Mouse (Mus musculus): ENCODE measurements around the gene Scimp. TPM values are rescaled to one million over a fixed set of nuclear protein-coding genes. Genes with fewer than 3 reads are reported as not detected.
"Not testable (repeated sequence)": the region's sequence is repeated elsewhere in the genome, so short reads cannot be mapped to it uniquely, and the experiment has no call there.

Scimp gene
- polyA plus RNA-seq, 1 experiment from 2014 or later, result 0.25 TPM

GRCm38 (mm10) chr11:70790426-70790825 lies 22.0 kb downstream of the Scimp start:
- H3K4me3 ChIP-seq, result no peak overlapping the region
- H3K36me3 ChIP-seq, result no peaks in the 10 kb centered on the region
- no peaks in the 10 kb centered on the region for H3K9me3 ChIP-seq
- H3K27me3 ChIP-seq, result no peaks in the 10 kb centered on the region
- no peak overlapping the region for H3K9ac ChIP-seq
- no peak overlapping the region for H3K4me2 ChIP-seq
- no peak for ATAC-seq (ENCODE audit: insufficient number of reproducible peaks, insufficient read depth, low FRiP score, low TSS enrichment, low read depth)
- no peak overlapping the region for H3K27ac ChIP-seq
- H3K4me1 ChIP-seq, result no peaks in the 10 kb centered on the region
- WGBS, result 86% methylated on average over 2 of the region's 2 CpGs

DNA sequence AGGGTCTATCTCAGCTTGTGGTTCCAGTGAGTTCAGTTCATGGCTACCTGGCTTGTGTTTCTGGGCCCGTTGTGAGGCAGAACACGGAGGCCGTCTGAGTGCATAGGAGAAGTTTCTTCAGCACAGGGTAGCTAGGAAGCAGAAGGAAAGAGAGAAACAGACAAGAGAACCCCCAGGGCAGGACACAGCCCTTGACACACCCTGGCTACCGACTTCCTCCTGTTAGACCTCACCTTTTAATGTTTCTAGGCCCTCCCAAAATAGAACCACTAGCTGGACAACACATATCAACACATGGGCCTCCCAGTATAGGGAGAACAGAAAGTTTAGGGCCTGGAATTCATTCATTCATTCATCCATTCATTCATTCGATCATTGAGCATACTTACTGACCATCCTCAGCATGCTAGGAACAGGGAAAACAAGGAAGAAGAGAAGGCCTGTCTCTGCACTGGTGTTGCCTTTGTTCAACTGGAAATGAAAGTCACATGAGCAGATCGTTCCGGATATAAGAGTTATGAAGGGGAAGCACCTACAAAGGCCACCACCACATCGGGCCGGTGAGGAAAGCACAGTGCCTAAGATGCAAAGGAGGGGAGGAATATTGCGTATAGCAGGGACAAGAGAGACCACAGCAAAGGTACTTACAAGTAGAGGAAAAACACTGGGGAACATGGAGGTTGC lies 23.3 kb downstream of the Scimp start:
- WGBS, result 82% methylated on average over 10 of the region's 10 CpGs
- Histone ChIP-seq H3K4me1 (no peaks in the 10 kb centered on the region), H3K9me3 (no peaks in the 10 kb centered on the region), H3K9ac (no peak overlapping the region), H3K4me3 (no peak overlapping the region), H3K27ac (no peak overlapping the region), H3K36me3 (no peaks in the 10 kb centered on the region), H3K4me2 (no peak overlapping the region), H3K27me3 (no peaks in the 10 kb centered on the region)
- ATAC-seq (ENCODE audit: insufficient number of reproducible peaks, insufficient read depth, low FRiP score, low TSS enrichment, low read depth), result no peak

DNA sequence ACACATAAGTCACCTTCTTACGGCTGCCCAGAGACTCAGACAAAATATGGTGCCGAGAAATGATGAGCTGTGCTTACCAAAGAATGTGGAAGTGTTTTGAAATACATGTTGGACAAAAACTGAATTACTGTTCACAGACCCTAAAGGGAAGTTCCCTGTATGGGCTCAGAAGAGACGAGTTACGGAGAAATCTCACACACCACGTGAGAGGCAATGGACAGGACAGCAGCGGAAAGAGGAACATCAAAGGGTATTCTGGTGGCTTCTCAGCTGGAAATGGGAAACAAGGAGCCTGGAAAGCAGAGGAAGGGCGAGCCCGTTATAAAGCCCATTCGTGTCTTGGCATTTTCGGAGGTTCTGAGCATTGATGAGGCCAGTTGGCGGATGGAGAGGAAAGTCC lies 25.3 kb downstream of the Scimp start:
- Histone ChIP-seq H3K4me1 (no peaks in the 10 kb centered on the region), H3K4me3 (no peak overlapping the region), H3K36me3 (no peaks in the 10 kb centered on the region), H3K9ac (no peak overlapping the region), H3K4me2 (no peak overlapping the region), H3K9me3 (no peaks in the 10 kb centered on the region), H3K27me3 (no peaks in the 10 kb centered on the region), H3K27ac (no peak overlapping the region)
- no peak for ATAC-seq (ENCODE audit: insufficient number of reproducible peaks, insufficient read depth, low FRiP score, low TSS enrichment, low read depth)
- WGBS, result 68% methylated on average over 11 of the region's 11 CpGs

DNA sequence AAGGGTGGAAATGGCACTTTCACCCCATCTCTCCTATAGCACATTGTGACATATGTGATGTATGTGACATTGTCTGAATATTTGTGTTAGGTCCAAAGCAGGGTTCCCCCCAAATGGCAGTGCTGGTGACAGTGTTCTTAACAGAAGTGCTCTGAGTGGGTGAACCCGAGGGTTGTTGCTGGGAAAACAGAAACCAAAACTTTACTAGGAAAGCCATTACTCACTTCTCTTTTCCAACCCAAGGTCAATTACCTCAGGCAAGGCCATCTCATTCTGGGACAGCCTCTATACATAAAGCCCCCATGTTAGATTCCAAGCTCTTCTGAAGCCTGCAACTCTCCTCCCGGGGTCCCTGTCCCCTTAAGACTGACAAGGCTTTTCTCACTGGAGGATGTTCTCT lies 26.5 kb downstream of the Scimp start:
- no peaks in the 10 kb centered on the region for H3K27me3 ChIP-seq
- no peak overlapping the region for H3K9ac ChIP-seq
- H3K4me3 ChIP-seq, result no peak overlapping the region
- WGBS, result 66% methylated on average over 2 of the region's 2 CpGs
- ATAC-seq (ENCODE audit: insufficient number of reproducible peaks, insufficient read depth, low FRiP score, low TSS enrichment, low read depth), result no peak
- no peaks in the 10 kb centered on the region for H3K36me3 ChIP-seq
- no peaks in the 10 kb centered on the region for H3K9me3 ChIP-seq
- H3K4me1 ChIP-seq, result no peaks in the 10 kb centered on the region
- no peak overlapping the region for H3K4me2 ChIP-seq
- H3K27ac ChIP-seq, result no peak overlapping the region

DNA sequence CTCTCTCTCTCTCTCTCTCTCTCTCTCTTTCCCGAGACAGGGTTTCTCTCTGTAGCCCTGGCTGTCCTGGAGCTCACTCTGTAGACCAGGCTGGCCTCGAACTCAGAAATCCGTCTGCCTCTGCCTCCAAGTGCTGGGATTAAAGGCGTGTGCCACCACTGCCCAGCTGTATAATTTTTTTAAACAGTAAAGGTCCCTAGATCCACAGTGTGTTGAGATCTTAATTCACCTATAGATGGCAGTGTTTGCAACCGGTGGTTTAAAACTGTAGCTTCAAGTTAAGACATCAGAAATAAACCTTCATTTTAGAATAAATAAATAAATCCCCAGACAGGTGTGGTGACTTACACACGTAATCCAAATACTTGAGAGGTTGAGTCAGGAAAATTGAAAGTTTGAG lies 34.3 kb downstream of the Scimp start:
- H3K4me2 ChIP-seq, result not testable (repeated sequence)
- WGBS, result 22% methylated on average over 6 of the region's 6 CpGs

GRCm38 (mm10) chr11:70777634-70778033 lies 34.8 kb downstream of the Scimp start:
- Histone ChIP-seq H3K4me2 (no peak overlapping the region), H3K4me3 (no peak overlapping the region), H3K9me3 (no peaks in the 10 kb centered on the region), H3K27me3 (no peaks in the 10 kb centered on the region), H3K36me3 (peaks cover 17% of the 10 kb centered on the region), H3K27ac (no peak overlapping the region), H3K4me1 (0 out of 2 replicates have a peak, but pooled peaks cover 3% of the 10 kb centered on the region), H3K9ac (no peak overlapping the region)
- no peak for ATAC-seq (ENCODE audit: insufficient number of reproducible peaks, insufficient read depth, low FRiP score, low TSS enrichment, low read depth)
- WGBS, result 69% methylated on average over 6 of the region's 6 CpGs

More for the DNA sequence above, 34.3 kb downstream of the Scimp start:
- H3K4me1 ChIP-seq; H3K4me3 ChIP-seq; ATAC-seq (ENCODE audit: insufficient number of reproducible peaks, insufficient read depth, low FRiP score, low TSS enrichment, low read depth); H3K27me3 ChIP-seq; H3K27ac ChIP-seq; H3K9ac ChIP-seq; H3K9me3 ChIP-seq: not testable (repeated sequence)
- peaks cover 14% of the 10 kb centered on the region for H3K36me3 ChIP-seq

GRCm38 (mm10) chr11:70776830-70777571 lies 35.4 kb downstream of the Scimp start:
- Histone ChIP-seq H3K9me3 (no peaks in the 10 kb centered on the region), H3K9ac (no peak overlapping the region), H3K4me2 (0 out of 2 replicates have a peak overlapping the region, but pooled peaks have one; percentile 9), H3K27ac (no peak overlapping the region), H3K4me1 (0 out of 2 replicates have a peak, but pooled peaks cover 3% of the 10 kb centered on the region), H3K4me3 (no peak overlapping the region), H3K27me3 (no peaks in the 10 kb centered on the region), H3K36me3 (peaks cover 23% of the 10 kb centered on the region)
- ATAC-seq (ENCODE audit: insufficient number of reproducible peaks, insufficient read depth, low FRiP score, low TSS enrichment, low read depth), result peak; percentile 67; the same call in 1 of the 2 replicates
- WGBS, result 28% methylated on average over 17 of the region's 17 CpGs

- no peaks in the 10 kb centered on the region for H3K27me3 ChIP-seq
- WGBS, result 95% methylated on average over 3 of the region's 3 CpGs
- no peak overlapping the region for H3K4me2 ChIP-seq
- no peaks in the 10 kb centered on the region for H3K9me3 ChIP-seq
- H3K9ac ChIP-seq, result no peak overlapping the region
- H3K4me3 ChIP-seq, result no peak overlapping the region
- no peak overlapping the region for H3K27ac ChIP-seq
- peaks cover 43% of the 10 kb centered on the region for H3K36me3 ChIP-seq
- no peak for ATAC-seq (ENCODE audit: insufficient number of reproducible peaks, insufficient read depth, low FRiP score, low TSS enrichment, low read depth)
- no peaks in the 10 kb centered on the region for H3K4me1 ChIP-seq
These were observed 41.6 kb downstream of the Scimp start for GRCm38 (mm10) chr11:70770804-70771203.

DNA sequence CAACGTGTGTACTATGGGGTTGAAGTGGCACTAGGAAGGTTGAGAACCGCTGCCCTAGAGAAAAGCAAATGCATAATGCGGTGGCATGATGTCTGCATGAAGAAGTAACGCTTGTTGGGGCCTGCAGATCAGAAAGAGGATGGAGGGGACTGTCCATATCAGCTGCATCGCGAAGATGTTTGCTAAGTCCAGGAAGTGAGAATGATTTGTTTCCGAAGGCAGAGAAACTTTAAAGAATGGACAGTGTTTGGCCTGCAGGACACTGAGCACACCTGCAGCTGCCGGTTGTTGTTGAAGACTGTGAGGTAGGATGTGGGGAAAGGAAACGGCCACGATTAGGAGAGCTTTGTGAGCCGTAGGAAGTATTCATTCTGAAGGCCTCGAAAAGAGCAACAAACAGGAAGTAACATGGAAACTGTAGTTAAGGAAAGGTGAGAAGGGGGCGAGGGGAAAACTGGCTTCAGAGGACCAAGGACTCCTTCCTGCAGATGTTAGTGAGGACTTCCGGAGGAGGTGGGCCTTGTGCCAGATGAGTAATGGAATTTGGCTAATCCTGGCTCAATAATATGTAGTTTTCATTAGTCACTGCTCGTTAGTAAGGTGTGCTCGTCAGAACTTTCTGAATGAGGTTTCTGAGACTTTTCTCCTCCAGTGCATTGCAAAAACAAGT lies 46.5 kb downstream of the Scimp start:
- Histone ChIP-seq H3K4me1 (no peaks in the 10 kb centered on the region), H3K27me3 (no peaks in the 10 kb centered on the region), H3K36me3 (peaks cover 9% of the 10 kb centered on the region), H3K4me2 (no peak overlapping the region), H3K9me3 (no peaks in the 10 kb centered on the region), H3K9ac (no peak overlapping the region), H3K4me3 (no peak overlapping the region), H3K27ac (no peak overlapping the region)
- WGBS, result 79% methylated on average over 16 of the region's 16 CpGs
- no peak for ATAC-seq (ENCODE audit: insufficient number of reproducible peaks, insufficient read depth, low FRiP score, low TSS enrichment, low read depth)

DNA sequence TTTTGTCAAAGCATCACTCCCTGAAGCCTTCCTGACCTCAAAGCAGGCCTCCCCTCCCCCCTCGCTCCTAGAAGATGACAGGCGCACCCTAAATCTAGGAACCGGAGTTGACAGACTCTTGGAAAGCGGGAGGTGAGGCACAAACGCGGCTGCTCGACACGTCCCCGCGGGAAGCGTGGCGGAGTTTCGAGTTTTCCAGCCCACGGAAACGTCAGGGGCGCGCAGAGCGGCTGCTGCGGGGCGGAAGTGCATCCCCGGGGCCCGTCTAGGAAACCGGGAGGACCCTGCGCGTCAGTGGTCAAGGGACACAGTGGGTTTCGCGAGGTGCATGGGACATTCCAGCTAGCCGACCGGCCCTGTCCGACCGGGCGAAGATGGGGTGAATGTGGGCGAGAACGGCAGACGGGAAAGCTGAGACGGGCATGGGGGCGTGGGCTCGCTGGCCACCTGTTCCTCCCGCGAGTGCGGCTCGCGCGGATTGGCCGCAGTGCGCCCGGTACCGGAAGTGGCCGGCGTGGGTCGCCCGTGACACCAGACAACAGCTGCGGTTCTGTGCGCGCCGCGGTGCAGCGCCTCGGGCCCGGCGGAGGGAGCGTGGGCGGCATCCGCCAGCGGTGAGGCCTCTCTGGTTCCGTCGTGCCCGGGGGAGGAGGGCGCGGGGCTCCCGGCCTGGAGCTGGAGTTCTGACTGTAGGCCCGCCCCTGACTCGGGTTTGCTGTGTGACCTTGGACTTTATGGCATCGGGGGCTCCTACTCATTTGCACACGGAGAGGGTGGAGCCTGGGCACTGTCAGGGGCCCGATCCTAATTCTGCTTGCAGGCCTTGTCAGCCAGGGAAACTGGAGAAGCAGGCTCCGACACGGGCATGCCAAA lies 48.2 kb downstream of the Scimp start, which contains the start of gene Zfp3:
Gene Zfp3 (plus strand): TSS at position 274 of the 873 bp plus-strand sequence.
- Histone ChIP-seq H3K36me3 (peaks cover 9% of the 10 kb centered on the region), H3K9me3 (no peaks in the 10 kb centered on the region), H3K4me2 (peak within 1 kb of the TSS; percentile 78), H3K9ac (peak within 1 kb of the TSS; percentile 83), H3K4me1 (no peaks in the 10 kb centered on the region), H3K27me3 (no peaks in the 10 kb centered on the region), H3K4me3 (peak within 1 kb of the TSS; percentile 78), H3K27ac (peak within 1 kb of the TSS; percentile 77)
- ATAC-seq (ENCODE audit: insufficient number of reproducible peaks, insufficient read depth, low FRiP score, low TSS enrichment, low read depth), result peak; percentile 62
- under 1% methylated on average over 75 of the region's 78 CpGs for WGBS

GRCm38 (mm10) chr11:70763582-70763935 lies 48.8 kb downstream of the Scimp start:
- Histone ChIP-seq H3K27me3 (no peaks in the 10 kb centered on the region), H3K27ac (peak overlapping the region; percentile 77; the same call in 1 of the 2 replicates), H3K4me3 (peak overlapping the region; percentile 78), H3K4me1 (no peaks in the 10 kb centered on the region), H3K4me2 (peak overlapping the region; percentile 78), H3K36me3 (peaks cover 9% of the 10 kb centered on the region), H3K9me3 (no peaks in the 10 kb centered on the region), H3K9ac (peak overlapping the region; percentile 83)
- 20% methylated on average over 3 of the region's 3 CpGs for WGBS
- no peak for ATAC-seq (ENCODE audit: insufficient number of reproducible peaks, insufficient read depth, low FRiP score, low TSS enrichment, low read depth)
